Mouse (Mus musculus) ES-E14 (cell line): ENCODE data around the gene Gm15737. TPM values are rescaled to one million over a fixed set of nuclear protein-coding genes. Genes with fewer than 3 reads are reported as not detected.

ENCODE experiments used
- DNase-seq: peaks from one replicate; pipeline ENCODE4 v3.0.0-alpha.2; 2013; ENCODE audit warnings: low read depth, low spot score
- H3K27ac ChIP-seq: 2 replicates; pipeline ENCODE4 v1.5.1; 2012; ENCODE audit warnings: low read depth, mild to moderate bottlenecking, low read length, moderate library complexity, mixed read lengths; ENCODE audit not compliant: poor library complexity, insufficient read depth, severe bottlenecking
- H3K36me3 ChIP-seq: 2 replicates; pipeline ENCODE4 v1.6.1; 2012; ENCODE audit warnings: mild to moderate bottlenecking, low read length, moderate library complexity, mixed read lengths; ENCODE audit not compliant: control insufficient read depth, poor library complexity, insufficient read depth, severe bottlenecking
- H3K4me1 ChIP-seq, 2 experiments: fragments of 150-350 bp in 1 of 2; sonication (generic) in 1 of 2; 2 replicates each; pipeline ENCODE4 v1.6.1; 2012; ENCODE audit warnings: low read length in 2 of 2, mild to moderate bottlenecking in 1 of 2, mixed read lengths in 1 of 2; ENCODE audit not compliant: control insufficient read depth in 2 of 2, insufficient read depth in 2 of 2, poor library complexity in 1 of 2
- H3K4me3 ChIP-seq, 2 experiments: fragments of 150-350 bp in 1 of 2; sonication (generic) in 1 of 2; 2 replicates each; pipeline ENCODE4 v1.5.1; 2012; ENCODE audit warnings: low read length in 2 of 2, low read depth in 1 of 2, mild to moderate bottlenecking in 1 of 2, mixed read lengths in 1 of 2; ENCODE audit not compliant: insufficient read depth in 1 of 2, poor library complexity in 1 of 2, severe bottlenecking in 1 of 2
- H3K9ac ChIP-seq: 2 replicates; pipeline ENCODE4 v1.6.1; 2012; ENCODE audit warnings: low read depth, mild to moderate bottlenecking, low read length, mixed read lengths; ENCODE audit not compliant: poor library complexity, insufficient read depth, severe bottlenecking
- H3K9me3 ChIP-seq: fragments of 150-350 bp; sonication (generic); 2 replicates; pipeline ENCODE4 v1.6.1; 2012; ENCODE audit warnings: low read depth, mild to moderate bottlenecking, low read length; ENCODE audit not compliant: control insufficient read depth, insufficient read depth
- CHD2 ChIP-seq: IDR thresholded peaks from 2 replicates; pipeline ENCODE4 v1.6.1; 2014; ENCODE audit warnings: mild to moderate bottlenecking, low read depth, low read length, inconsistent platforms
- HCFC1 ChIP-seq: IDR thresholded peaks from 2 replicates; pipeline ENCODE4 v1.6.1; 2012; ENCODE audit warnings: low read length, inconsistent platforms, borderline replicate concordance; ENCODE audit not compliant: insufficient read depth
- MAFK ChIP-seq: IDR thresholded peaks from 2 replicates; pipeline ENCODE4 v1.6.1; 2014; ENCODE audit warnings: mild to moderate bottlenecking, low read depth, low read length, inconsistent platforms; ENCODE audit not compliant: insufficient read depth
- ZC3H11A ChIP-seq: IDR thresholded peaks from 2 replicates; pipeline ENCODE4 v1.6.1; 2012; ENCODE audit warnings: low read depth, mild to moderate bottlenecking, inconsistent platforms, low read length, borderline replicate concordance
- ZNF384 ChIP-seq: IDR thresholded peaks from 2 replicates; pipeline ENCODE4 v1.6.1; 2012; ENCODE audit warnings: low read depth, low read length, inconsistent platforms
- in situ Hi-C, 2 experiments: fragments of 600-800 bp; cut with MboI; formaldehyde crosslinking; loops; one replicate each; pipeline ENCODE4 v1.15.1; 2025; ENCODE audit warnings: low sequenced_read_pairs in 2 of 2, inconsistent platforms in 1 of 2; ENCODE audit not compliant: unreplicated experiment in 2 of 2
- total RNA-seq: library from RNA; depleted of rRNA; stranded (reverse); fragments of 300-350 nt; gene quantifications from 2 replicates; pipeline ENCODE4 v1.2.3, GENCODE M21; 2012

Gene Gm15737
- total RNA-seq, 1 experiment: 0.04 TPM

DNA sequence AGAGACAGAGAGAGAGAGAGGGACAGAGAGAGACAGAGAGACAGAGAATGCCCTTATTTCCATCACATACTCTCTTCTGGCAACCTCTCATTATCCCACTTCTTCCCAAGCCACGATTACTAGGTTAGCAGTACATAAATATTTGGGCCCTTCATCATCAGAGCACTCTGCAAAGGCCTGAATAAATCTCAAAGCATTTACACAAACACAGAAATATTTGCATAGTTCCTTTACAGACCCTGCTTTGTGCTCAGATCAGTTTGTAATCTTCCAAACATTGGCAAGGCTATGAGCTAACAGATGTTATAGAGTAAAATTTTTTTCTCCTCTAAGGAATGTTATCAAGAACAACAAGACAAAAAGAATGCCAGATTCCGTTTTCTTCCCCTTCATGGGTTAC lies 35.3 kb downstream of the Gm15737 start:
- H3K9me3 ChIP-seq: no peaks in the 10 kb centered on the region
- no peak overlapping the region for H3K9ac ChIP-seq
- no peak overlapping the region for H3K4me3 ChIP-seq
- in situ Hi-C loops: no loop called here
- H3K27ac ChIP-seq: no peak overlapping the region
- no peaks in the 10 kb centered on the region; the same call in 1 of the 2 replicates for H3K36me3 ChIP-seq
- no peaks in the 10 kb centered on the region; a peak in 1 of 4 replicates for H3K4me1 ChIP-seq
- no peak for DNase-seq
- no peak for TF ChIP-seq ZNF384
- TF ChIP-seq HCFC1: no peak
- TF ChIP-seq ZC3H11A: no peak
- no peak for TF ChIP-seq MAFK
- no peak for TF ChIP-seq CHD2

- H3K4me3 ChIP-seq: no peak overlapping the region
- no peaks in the 10 kb centered on the region; a peak in 1 of 4 replicates for H3K4me1 ChIP-seq
- no peaks in the 10 kb centered on the region for H3K9me3 ChIP-seq
- H3K27ac ChIP-seq: no peak overlapping the region
- DNase-seq: no peak
- in situ Hi-C loops: no loop called here
- no peak for TF ChIP-seq ZC3H11A
- TF ChIP-seq CHD2: no peak
- no peak for TF ChIP-seq MAFK
- no peak for TF ChIP-seq HCFC1
- no peak for TF ChIP-seq ZNF384
- no peaks in the 10 kb centered on the region; the same call in 1 of the 2 replicates for H3K36me3 ChIP-seq
- H3K9ac ChIP-seq: no peak overlapping the region
Observed at GRCm38 (mm10) chr6:92905922-92906321, 36.8 kb downstream of the Gm15737 start.

- Histone ChIP-seq H3K4me3 (no peak overlapping the region), H3K4me1 (no peaks in the 10 kb centered on the region; a peak in 1 of 4 replicates), H3K27ac (no peak overlapping the region), H3K36me3 (no peaks in the 10 kb centered on the region; the same call in 1 of the 2 replicates), H3K9me3 (no peaks in the 10 kb centered on the region), H3K9ac (no peak overlapping the region)
- in situ Hi-C loops: no loop called here
- TF ChIP-seq CHD2: no peak
- no peak for TF ChIP-seq MAFK
- TF ChIP-seq ZC3H11A: no peak
- no peak for TF ChIP-seq ZNF384
- TF ChIP-seq HCFC1: no peak
- no peak for DNase-seq
Observed at GRCm38 (mm10) chr6:92909361-92909760, 40.2 kb downstream of the Gm15737 start.

DNA sequence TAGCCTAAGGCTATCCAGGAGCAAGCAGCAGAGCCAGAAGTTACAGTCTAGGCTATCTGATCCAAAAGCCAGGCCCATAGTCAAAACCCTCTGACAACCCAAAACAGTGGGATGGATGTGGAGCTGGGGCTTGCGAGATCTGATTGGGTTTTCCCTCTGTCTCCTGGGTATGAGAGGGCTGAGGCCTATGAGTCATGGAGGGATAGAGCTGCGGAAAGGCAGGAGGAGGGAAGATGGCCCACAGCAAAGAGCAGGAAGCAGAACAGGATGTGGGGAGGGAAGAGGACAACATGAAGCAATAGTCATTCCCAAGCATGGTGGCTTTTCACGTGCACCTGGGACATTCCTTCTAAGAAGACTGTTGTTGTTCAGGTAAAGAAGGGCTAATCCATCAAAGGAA lies 41.5 kb downstream of the Gm15737 start:
- Histone ChIP-seq H3K9ac (no peak overlapping the region), H3K36me3 (no peaks in the 10 kb centered on the region; the same call in 1 of the 2 replicates), H3K27ac (no peak overlapping the region), H3K9me3 (no peaks in the 10 kb centered on the region), H3K4me3 (no peak overlapping the region), H3K4me1 (no peaks in the 10 kb centered on the region; a peak in 1 of 4 replicates)
- in situ Hi-C loops: no loop called here
- TF ChIP-seq ZNF384 (no peak), HCFC1 (no peak), ZC3H11A (no peak), CHD2 (no peak), MAFK (no peak)
- no peak for DNase-seq

DNA sequence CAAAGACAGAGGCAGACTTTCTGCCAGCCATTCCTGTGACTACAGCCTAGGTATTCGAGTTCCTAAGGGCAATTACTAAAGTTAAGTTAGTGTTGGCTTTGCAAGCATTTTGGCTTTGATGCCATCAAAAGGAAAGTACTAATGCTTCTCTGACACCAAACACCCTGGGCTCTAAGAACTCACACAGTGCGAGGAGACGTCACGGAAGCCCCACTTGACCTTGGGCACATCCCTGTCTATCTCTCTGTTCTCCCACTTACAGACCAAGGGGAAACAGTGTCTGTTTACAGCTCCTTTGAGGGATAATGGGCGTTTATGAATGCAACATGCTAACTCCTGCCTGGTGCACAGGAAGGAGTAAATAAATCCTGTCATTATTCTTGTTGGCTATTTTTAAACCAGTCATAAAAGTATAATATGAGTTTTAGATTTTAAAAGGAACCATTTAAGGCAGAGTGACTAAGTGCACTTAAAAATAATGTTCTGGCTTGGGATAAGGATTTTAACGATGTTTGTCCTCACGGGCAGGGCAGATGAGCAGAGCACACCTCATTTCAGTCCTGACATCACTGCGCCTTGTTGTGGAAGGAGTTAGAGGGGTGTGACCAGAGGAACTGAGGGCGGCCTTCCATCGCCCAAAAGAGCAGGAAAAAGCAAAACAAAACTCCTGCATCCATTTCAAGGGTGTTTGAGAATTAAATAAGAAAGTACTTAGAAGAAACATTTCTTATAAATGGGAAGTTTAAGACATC lies 52.0 kb downstream of the Gm15737 start:
- no peaks in the 10 kb centered on the region for H3K9me3 ChIP-seq
- no peak for DNase-seq
- H3K27ac ChIP-seq: no peak overlapping the region
- in situ Hi-C loops: no loop called here
- no peak overlapping the region for H3K4me3 ChIP-seq
- H3K9ac ChIP-seq: no peak overlapping the region
- H3K4me1 ChIP-seq: no peaks in the 10 kb centered on the region
- H3K36me3 ChIP-seq: no peaks in the 10 kb centered on the region
- TF ChIP-seq ZC3H11A (no peak), HCFC1 (no peak)
